Mouse (Mus musculus) bone marrow macrophage, adult 2 months (primary cell): ENCODE measurements around the gene Dgkd. TPM values are rescaled to one million over a fixed set of nuclear protein-coding genes. Genes with fewer than 3 reads are reported as not detected.

Source experiments
- H3K27ac ChIP-seq: 2 replicates; pipeline ENCODE4 v1.5.1; 2012; ENCODE audit warnings: low read depth, low read length; ENCODE audit not compliant: insufficient read depth
- H3K4me1 ChIP-seq: 2 replicates; pipeline ENCODE4 v1.6.1; 2012; ENCODE audit warnings: low read length; ENCODE audit not compliant: control insufficient read depth, insufficient read depth
- H3K4me3 ChIP-seq: 2 replicates; pipeline ENCODE4 v1.5.1; 2012; ENCODE audit warnings: mild to moderate bottlenecking, low read length, moderate library complexity; ENCODE audit not compliant: insufficient read depth
- CTCF ChIP-seq: IDR thresholded peaks from 2 replicates; pipeline ENCODE4 v1.5.1; 2012; ENCODE audit warnings: low read depth, mild to moderate bottlenecking, low read length, moderate library complexity
- POLR2A ChIP-seq: IDR thresholded peaks from 2 replicates; pipeline ENCODE4 v1.6.1; 2012; ENCODE audit warnings: mild to moderate bottlenecking, low read depth, low read length, borderline replicate concordance
- polyA plus RNA-seq: library from polyadenylated mRNA; stranded (reverse); fragments of >200 nt; gene quantifications from 2 replicates; pipeline ENCODE4 v1.2.4, GENCODE M21; 2012; ENCODE audit not compliant: missing spikeins, insufficient read depth, insufficient read length

Gene Dgkd
- polyA plus RNA-seq, 1 experiment = 100 TPM

GRCm38 (mm10) chr1:87899701-87900100 is 46.6 kb downstream of the Dgkd start:
- Histone ChIP-seq H3K4me1 (peaks cover 44% of the 10 kb centered on the region), H3K4me3 (no peak overlapping the region), H3K27ac (peak overlapping the region; percentile 22; the same call in 1 of the 2 replicates)
- TF ChIP-seq POLR2A (no peak), CTCF (no peak)

GRCm38 (mm10) chr1:87900979-87901378 is 47.9 kb downstream of the Dgkd start:
- peaks cover 42% of the 10 kb centered on the region for H3K4me1 ChIP-seq

GRCm38 (mm10) chr1:87902186-87902585 is 49.1 kb downstream of the Dgkd start:
- no peak for TF ChIP-seq CTCF
- no peak for TF ChIP-seq POLR2A
- Histone ChIP-seq H3K4me1 (peaks cover 40% of the 10 kb centered on the region), H3K4me3 (no peak overlapping the region), H3K27ac (no peak overlapping the region)

More at GRCm38 (mm10) chr1:87900979-87901378, 47.9 kb downstream of the Dgkd start:
- H3K4me3 ChIP-seq = no peak overlapping the region
- peak overlapping the region; percentile 50 for H3K27ac ChIP-seq
- TF ChIP-seq POLR2A = no peak
- no peak for TF ChIP-seq CTCF

- 0 out of 2 replicates have a peak, but pooled peaks have one; percentile 7 for TF ChIP-seq CTCF
- TF ChIP-seq POLR2A = no peak
- Histone ChIP-seq H3K4me3 (no peak overlapping the region), H3K4me1 (peaks cover 19% of the 10 kb centered on the region), H3K27ac (no peak overlapping the region)
Measured at GRCm38 (mm10) chr1:87906361-87906956, 53.4 kb downstream of the Dgkd start.

GRCm38 (mm10) chr1:87908006-87908405 is 54.9 kb downstream of the Dgkd start:
- Histone ChIP-seq H3K4me1 (peaks cover 26% of the 10 kb centered on the region), H3K27ac (no peak overlapping the region), H3K4me3 (no peak overlapping the region)
- TF ChIP-seq POLR2A = no peak
- no peak for TF ChIP-seq CTCF

- H3K4me1 ChIP-seq = peaks cover 32% of the 10 kb centered on the region
- TF ChIP-seq POLR2A = no peak
- no peak for TF ChIP-seq CTCF
- no peak overlapping the region for H3K4me3 ChIP-seq
Measured at GRCm38 (mm10) chr1:87908736-87909135, 55.6 kb downstream of the Dgkd start.

GRCm38 (mm10) chr1:87909565-87909964 is 56.5 kb downstream of the Dgkd start:
- Histone ChIP-seq H3K4me1 (peaks cover 39% of the 10 kb centered on the region), H3K27ac (no peak overlapping the region), H3K4me3 (no peak overlapping the region)
- TF ChIP-seq CTCF (no peak), POLR2A (no peak)

More at GRCm38 (mm10) chr1:87908736-87909135, 55.6 kb downstream of the Dgkd start:
- H3K27ac ChIP-seq = no peak overlapping the region

GRCm38 (mm10) chr1:87910428-87910827 is 57.3 kb downstream of the Dgkd start:
- Histone ChIP-seq H3K27ac (no peak overlapping the region), H3K4me3 (no peak overlapping the region), H3K4me1 (peaks cover 45% of the 10 kb centered on the region)
- no peak for TF ChIP-seq POLR2A
- no peak for TF ChIP-seq CTCF

- Histone ChIP-seq H3K4me1 (peaks cover 41% of the 10 kb centered on the region), H3K4me3 (no peak overlapping the region), H3K27ac (no peak overlapping the region)
- TF ChIP-seq POLR2A (no peak), CTCF (no peak)
Measured at GRCm38 (mm10) chr1:87913356-87913755, 60.3 kb downstream of the Dgkd start.

- TF ChIP-seq POLR2A = no peak
- no peak for TF ChIP-seq CTCF
- Histone ChIP-seq H3K4me1 (peaks cover 25% of the 10 kb centered on the region), H3K27ac (no peak overlapping the region), H3K4me3 (no peak overlapping the region)
Measured at GRCm38 (mm10) chr1:87917361-87917760, 64.3 kb downstream of the Dgkd start.
